Mouse (Mus musculus) embryonic stem cell, embryonic (primary cell): ENCODE measurements around the gene Tbx4.

Experiments used
- CTCF ChIA-PET, 4 experiments: fragments of 300-600 bp in 2 of 4; fragments of 350-600 bp in 2 of 4; sonication (Branson Sonifier 250); formaldehyde crosslinking; loops; one replicate each; lab custom pipeline; 2022; ENCODE audit warnings: inconsistent platforms in 2 of 4; lab: Charles Lee
- POLR2A ChIA-PET, 4 experiments: fragments of 300-600 bp in 2 of 4; fragments of 350-600 bp in 2 of 4; sonication (Branson Sonifier 250); formaldehyde crosslinking; loops; one replicate each; lab custom pipeline; 2022; ENCODE audit warnings: antibody characterized with exemption in 4 of 4, inconsistent platforms in 1 of 4; lab: Charles Lee

Tbx4 gene

DNA sequence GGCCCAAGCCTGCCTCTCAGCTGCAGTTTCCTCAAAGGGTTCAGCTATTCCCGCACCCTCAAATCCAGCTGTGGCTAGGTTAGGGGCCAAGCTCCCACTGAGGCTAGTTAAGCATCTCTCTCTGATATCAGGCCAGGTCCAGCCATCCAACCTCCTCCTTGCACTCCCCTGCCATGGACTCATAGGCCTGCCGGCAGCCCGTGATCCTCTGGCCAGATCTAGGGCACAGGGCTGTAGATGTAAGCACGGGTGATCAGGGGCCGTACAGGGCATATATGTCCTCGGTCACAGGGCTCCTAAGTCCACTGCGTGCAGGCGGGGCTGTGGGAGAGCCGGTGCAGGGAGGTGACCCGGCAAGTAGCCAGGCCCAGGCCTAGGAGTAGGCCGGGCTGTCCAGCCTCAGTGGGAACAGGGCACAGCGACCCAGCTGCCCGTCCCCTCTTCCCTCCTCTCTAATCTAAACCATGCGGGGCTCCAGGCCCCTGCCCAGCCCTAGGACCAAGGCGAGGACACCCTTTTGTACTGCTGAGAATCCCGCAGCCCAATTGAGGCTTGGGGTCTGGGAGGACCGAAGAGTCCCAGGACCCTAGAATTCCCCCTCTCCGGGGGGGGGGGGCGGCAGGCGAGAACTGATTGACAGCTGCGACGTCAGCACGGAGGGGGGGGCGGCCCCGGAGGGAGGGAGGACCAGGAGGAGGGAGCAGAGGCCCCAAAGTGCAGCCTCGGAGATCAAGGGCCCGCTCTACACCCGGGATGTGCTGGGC is at the start of gene Tbx4:
TSS of gene Tbx4 (plus strand) at position 758 of the 764 bp plus-strand sequence.
- ChIA-PET CTCF (interaction anchor here in 2 of 4 experiments (0.6 kb wide), 2 partner anchors 13 to 104 kb away, joined by 3 to 4 read pairs; no protein-coding TSS in a partner anchor), POLR2A (interaction anchor here in 3 of 4 experiments (0.6 to 1.5 kb wide), 8 partner anchors 8 to 871 kb away, joined by 3 to 11 read pairs (median 3); no protein-coding TSS in a partner anchor)

DNA sequence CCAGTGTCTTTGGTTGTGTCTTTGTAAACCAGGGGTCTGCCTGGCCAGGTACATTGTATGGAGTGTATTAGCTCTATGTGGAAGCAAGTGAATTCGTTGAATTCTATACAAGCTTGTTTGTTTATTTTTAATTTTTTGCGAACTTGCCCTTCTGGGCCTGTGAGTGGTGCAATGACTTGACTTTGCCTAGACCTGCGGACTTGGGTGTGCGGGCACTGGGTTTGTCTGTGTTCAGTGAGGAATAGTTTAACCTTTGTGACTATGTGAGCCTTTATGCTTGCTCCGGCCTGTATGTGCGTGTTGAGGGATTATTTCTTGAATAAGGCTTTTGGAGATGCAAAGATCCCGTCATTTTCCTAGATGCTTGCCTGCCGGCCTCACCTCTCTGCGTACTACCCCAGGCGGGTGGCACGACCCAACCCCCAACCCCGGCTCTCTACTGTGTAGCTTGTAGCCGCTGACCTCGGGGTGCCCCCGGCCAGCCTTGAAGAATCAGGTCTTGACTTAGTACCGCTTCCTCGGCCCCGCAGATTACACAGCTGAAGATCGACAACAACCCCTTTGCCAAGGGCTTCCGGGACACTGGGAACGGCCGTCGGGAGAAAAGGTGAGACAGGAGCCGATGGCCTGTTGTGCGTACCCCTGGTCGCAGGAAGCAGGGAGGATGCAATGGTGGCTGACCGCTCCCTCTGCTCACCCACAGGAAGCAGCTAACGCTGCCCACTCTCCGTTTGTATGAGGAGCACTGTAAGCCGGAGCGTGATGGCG is 49.5 kb upstream of the Tbx4 start:
- ChIA-PET CTCF (no interaction called here), POLR2A (interaction anchor here in 1 of 4 experiments (1.2 to 2.2 kb wide), 2 partner anchors 9 to 49 kb away, joined by 3 to 6 read pairs; partner anchors contain the start of gene Tbx4)

DNA sequence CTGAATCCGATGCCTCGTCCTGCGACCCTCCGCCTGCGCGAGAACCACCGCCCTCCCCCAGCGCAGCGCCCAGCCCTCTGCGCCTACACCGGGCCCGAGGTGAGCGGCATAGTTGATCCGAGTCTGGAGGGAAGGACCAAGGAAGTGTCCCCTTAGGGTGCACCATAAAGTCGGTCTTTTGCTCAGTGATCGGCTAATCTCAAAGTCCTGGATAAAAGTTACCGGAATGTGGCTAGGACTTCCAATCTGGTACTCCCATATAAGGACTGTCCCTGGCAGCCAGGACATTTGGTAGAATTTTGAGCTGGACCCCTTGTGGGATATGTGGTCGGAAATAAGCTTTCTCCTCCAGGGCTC is 49.0 kb upstream of the Tbx4 start:
- ChIA-PET CTCF (no interaction called here), POLR2A (interaction anchor here in 1 of 4 experiments (2.2 kb wide), 1 partner anchor 10 kb away, joined by 6 read pairs; no protein-coding TSS in a partner anchor)

- ChIA-PET POLR2A (interaction anchor here in 1 of 4 experiments (2.2 kb wide), 1 partner anchor 10 kb away, joined by 6 read pairs; no protein-coding TSS in a partner anchor), CTCF (no interaction called here)
Observed at GRCm38 (mm10) chr11:85837648-85838423, 48.4 kb upstream of the Tbx4 start.

- POLR2A ChIA-PET, result interaction anchor here in 1 of 4 experiments (4.4 kb wide), 1 partner anchor 8 kb away, joined by 15 read pairs; no protein-coding TSS in a partner anchor
- CTCF ChIA-PET, result interaction anchor here in 2 of 4 experiments (0.7 kb wide), 2 partner anchors 8 to 266 kb away, joined by 3 to 5 read pairs; no protein-coding TSS in a partner anchor
Observed at GRCm38 (mm10) chr11:85838424-85839257, 47.6 kb upstream of the Tbx4 start.

- ChIA-PET CTCF (interaction anchor here in 3 of 4 experiments (0.5 to 3.0 kb wide), 5 partner anchors 8 to 669 kb away, joined by 3 to 7 read pairs (median 4); partner anchors contain the start of gene 1700125H20Rik (in 1 of the 3)), POLR2A (interaction anchor here in 1 of 4 experiments (4.4 kb wide), 1 partner anchor 9 kb away, joined by 15 read pairs; no protein-coding TSS in a partner anchor)
Observed at GRCm38 (mm10) chr11:85839258-85840030, 46.8 kb upstream of the Tbx4 start.

DNA sequence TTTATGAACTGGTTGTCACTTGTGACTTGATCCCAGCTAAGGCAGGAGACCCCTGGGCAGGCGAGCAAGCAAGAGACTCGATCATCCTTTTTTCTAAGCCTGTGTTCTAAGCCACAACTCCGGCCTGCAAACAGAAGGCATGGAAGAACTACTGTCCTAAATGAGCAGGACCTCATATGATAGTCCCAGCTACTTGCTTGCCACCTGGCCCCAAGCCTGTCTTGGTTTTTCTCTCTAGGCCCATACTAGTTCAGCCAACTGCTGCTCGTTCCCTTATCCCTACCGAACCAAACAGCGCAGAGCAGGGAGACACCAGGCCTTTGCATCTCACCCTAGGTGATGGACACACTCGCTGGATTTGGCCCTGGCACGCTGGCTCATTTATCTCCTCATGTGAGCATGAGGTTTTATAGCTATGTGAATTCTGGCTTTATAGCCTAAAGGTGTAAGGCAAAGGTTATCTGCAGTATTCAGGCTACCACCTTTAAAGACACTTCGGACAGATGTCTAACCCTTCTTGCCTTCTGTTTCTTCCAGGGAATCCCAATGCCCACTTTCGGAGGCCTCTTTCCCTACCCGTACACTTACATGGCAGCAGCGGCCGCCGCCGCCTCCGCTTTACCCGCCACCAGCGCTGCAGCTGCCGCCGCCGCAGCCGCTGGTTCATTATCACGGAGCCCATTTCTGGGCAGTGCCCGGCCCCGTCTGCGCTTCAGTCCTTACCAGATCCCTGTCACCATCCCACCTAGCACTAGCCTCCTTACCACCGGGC is 46.0 kb upstream of the Tbx4 start:
- POLR2A ChIA-PET, result interaction anchor here in 2 of 4 experiments (0.5 to 4.4 kb wide), 2 partner anchors 10 to 133 kb away, joined by 3 to 15 read pairs; no protein-coding TSS in a partner anchor

DNA sequence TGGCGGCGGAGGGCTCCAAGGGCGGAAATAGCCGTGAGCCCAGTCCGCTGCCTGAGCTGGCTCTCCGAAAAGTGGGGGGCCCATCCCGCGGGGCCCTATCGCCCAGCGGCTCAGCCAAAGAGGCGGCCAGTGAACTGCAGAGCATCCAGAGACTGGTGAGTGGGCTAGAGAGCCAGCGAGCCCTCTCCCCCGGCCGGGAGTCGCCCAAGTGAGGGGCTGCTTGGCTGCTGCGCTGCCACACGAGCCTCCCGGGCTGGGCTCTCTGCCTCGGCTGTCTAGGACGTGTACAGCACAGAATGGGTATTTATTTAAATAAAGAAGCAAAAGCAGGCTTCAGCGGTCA is 45.4 kb upstream of the Tbx4 start:
- CTCF ChIA-PET, result interaction anchor here (0.6 to 3.1 kb wide), 10 partner anchors 10 to 671 kb away, joined by 3 to 22 read pairs (median 8); partner anchors contain the start of gene 1700125H20Rik (in 1 of the 4)
- POLR2A ChIA-PET, result interaction anchor here in 2 of 4 experiments (0.7 to 4.4 kb wide), 3 partner anchors 11 to 75 kb away, joined by 3 to 15 read pairs (median 5); no protein-coding TSS in a partner anchor

More for the DNA sequence above, 46.0 kb upstream of the Tbx4 start:
- CTCF ChIA-PET, result interaction anchor here in 3 of 4 experiments (0.6 to 3.0 kb wide), 4 partner anchors 16 to 670 kb away, joined by 4 to 16 read pairs (median 8); partner anchors contain the start of gene 1700125H20Rik (in 1 of the 3)

DNA sequence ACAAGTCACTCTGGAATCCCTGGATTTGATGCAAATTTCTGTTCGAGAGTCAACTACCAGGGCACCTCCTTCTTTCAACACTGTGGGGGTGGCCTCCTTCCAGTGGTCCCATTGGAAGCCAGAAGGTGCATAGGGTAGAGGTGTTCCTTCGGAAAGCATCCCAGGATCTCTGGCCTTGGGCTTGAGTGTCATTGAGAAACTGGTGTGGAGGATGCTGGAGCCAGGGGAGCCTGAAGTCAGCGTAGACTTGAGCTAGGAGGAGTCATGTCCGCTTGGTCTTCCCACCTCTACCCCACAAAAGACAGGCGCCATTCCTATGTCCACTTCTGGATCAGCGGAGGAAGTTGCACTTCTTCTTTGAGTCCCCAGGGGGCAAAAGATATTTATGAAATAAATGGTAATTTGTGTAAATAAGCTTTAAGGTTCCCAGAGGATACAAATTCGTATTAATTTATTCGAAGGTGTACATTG is 45.0 kb upstream of the Tbx4 start:
- ChIA-PET POLR2A (interaction anchor here in 3 of 4 experiments (0.7 to 4.4 kb wide), 6 partner anchors 11 to 130 kb away, joined by 3 to 15 read pairs (median 3); no protein-coding TSS in a partner anchor), CTCF (interaction anchor here (0.6 to 3.4 kb wide), 22 partner anchors 8 to 1198 kb away, joined by 3 to 22 read pairs (median 5); no protein-coding TSS in a partner anchor)

DNA sequence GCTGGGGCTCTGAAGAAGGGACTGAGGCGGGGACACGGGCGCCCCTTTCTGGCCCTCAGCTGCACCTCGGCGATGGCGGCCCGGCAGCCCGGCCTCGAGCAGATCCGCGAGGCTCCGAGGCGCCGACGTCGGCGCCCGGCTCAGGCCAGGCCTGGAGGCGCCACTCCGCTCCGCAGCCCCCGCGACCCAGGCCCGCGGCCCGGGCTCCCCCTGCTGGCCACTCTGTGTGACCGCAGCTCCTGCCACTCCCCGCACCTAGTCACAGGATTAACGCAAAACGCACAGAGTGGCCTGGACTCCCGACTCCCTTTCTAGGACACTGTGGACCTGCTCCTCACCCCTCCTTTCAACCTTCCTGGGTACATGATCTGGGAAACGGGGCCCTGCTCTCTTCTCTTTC is 44.2 kb upstream of the Tbx4 start:
- ChIA-PET POLR2A (interaction anchor here in 2 of 4 experiments (0.7 to 4.4 kb wide), 12 partner anchors 8 to 612 kb away, joined by 3 to 15 read pairs (median 4); partner anchors contain the start of genes Bcas3 (in 1 of the 2) and Tbx4 (in 1 of the 2)), CTCF (interaction anchor here (0.6 to 3.8 kb wide), 38 partner anchors 9 to 1199 kb away, joined by 3 to 22 read pairs (median 4); partner anchors contain the start of gene Tbx2 (in 1 of the 4))

- ChIA-PET POLR2A (interaction anchor here in 2 of 4 experiments (0.7 to 4.4 kb wide), 20 partner anchors 9 to 701 kb away, joined by 3 to 15 read pairs (median 4); partner anchors contain the start of genes Bcas3 (in 1 of the 2), Tbx2 (in 1 of the 2) and Tbx4 (in 1 of the 2)), CTCF (interaction anchor here (0.5 to 3.8 kb wide), 35 partner anchors 8 to 659 kb away, joined by 3 to 22 read pairs (median 4); partner anchors contain the start of genes Bcas3 (in 1 of the 4) and Tbx2 (in 1 of the 4))
Observed at GRCm38 (mm10) chr11:85842596-85843346, 43.5 kb upstream of the Tbx4 start.

DNA sequence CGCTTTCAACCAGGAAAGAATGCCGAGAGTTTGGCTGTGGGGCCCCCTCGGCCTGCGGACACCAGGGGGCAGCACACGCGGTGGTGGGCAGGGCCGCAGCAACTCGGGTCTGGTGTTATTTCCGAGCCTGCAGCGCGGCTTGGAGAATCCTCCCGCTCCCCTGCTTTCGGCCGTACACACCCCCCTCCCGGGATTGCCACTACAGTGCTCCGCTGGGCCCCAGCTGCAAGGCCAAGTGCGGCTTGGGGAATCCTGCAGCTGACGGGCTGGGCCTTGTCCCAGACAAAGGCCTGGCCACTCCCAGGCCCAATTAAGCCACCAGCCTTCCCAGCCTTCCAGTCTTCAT is 42.9 kb upstream of the Tbx4 start:
- POLR2A ChIA-PET, result interaction anchor here in 3 of 4 experiments (0.6 to 2.0 kb wide), 14 partner anchors 11 to 701 kb away, joined by 3 to 9 read pairs (median 4); partner anchors contain the start of genes Bcas3 (in 1 of the 3) and Tbx2 (in 1 of the 3)

DNA sequence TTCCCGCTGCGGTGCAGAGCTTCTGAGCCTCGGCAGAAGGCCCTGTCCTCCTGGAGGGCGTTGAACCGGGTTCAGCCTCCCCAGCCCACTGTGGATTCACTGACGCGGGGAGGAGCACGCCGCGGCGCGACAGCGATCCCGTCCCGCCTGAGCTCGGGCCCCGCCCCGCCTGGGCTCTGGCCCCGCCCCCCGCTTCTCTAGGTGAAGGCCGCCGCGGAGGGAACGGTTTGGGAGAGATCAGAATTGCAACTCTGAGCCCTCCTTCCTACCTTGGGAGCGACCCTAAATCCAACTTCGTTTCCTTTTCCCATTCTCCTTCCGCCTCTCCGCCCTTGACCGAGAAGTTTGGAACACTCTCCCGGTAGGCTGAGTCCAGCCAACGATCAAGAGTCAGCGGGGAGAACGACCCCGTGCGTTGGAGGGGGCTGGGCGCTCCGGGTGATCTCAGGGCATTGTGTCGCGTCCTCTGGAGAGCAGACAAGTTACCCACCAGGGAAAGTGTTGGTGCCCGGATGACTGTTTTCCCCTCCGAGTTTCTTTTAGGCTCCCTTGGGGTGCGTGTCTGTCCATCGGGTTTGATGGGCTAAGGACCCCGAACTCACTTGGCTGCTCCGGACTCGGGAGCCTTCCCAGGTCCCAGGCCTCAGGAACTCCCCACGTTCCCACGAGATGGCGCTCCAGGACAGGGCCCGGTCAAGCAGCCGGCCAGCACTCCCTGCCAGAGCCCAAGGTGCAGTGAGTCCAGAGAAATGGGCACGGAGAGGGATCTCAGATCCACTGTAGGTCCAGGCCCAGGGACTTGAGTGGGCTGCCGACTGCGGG is 41.9 kb upstream of the Tbx4 start:
- POLR2A ChIA-PET, result interaction anchor here (0.7 to 2.0 kb wide), 20 partner anchors 9 to 809 kb away, joined by 3 to 9 read pairs (median 3); partner anchors contain the start of genes Bcas3 (in 1 of the 4), Brip1 (in 1 of the 4) and Tbx2 (in 1 of the 4)
- CTCF ChIA-PET, result interaction anchor here (0.5 to 3.8 kb wide), 43 partner anchors 8 to 1609 kb away, joined by 3 to 22 read pairs (median 4); partner anchors contain the start of genes Bcas3 (in 1 of the 4) and Tbx2 (in 1 of the 4)

More for the DNA sequence above, 42.9 kb upstream of the Tbx4 start:
- CTCF ChIA-PET, result interaction anchor here in 3 of 4 experiments (0.6 to 3.8 kb wide), 31 partner anchors 9 to 660 kb away, joined by 3 to 22 read pairs (median 4); partner anchors contain the start of genes Bcas3 (in 1 of the 3) and Tbx2 (in 1 of the 3)
